Mouse (Mus musculus): Measurements from ENCODE around the gene Nav2. TPM values are rescaled to one million over a fixed set of nuclear protein-coding genes. Genes with fewer than 3 reads are reported as not detected.

Gene Nav2
- total RNA-seq, 2 experiments from 2014 or later, result 116 to 131 TPM

DNA sequence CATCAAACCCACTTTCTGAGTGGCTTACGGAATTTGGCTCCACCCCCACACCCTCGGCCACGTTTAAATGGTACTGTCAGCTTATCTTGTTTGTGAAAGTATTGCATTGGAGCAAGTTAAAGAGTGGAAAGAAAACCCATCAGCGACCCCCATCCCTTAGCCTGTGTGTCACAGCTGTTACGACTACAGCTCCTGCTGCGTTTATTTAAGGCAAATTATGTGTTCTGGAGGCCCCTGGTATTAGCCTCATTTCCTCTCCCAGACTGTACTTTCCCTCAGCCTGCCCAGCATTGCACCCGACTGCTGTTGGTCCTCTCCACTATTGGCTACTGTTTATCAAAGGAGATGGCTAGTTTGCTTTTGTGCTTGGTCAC, 569.4 kb downstream of the Nav2 start:
- intact Hi-C loops (cut with DNase I), result loop anchor here (10.0 kb wide), 1 partner anchor 267 kb away; no protein-coding TSS in a partner anchor
- DNase-seq (ENCODE audit: extremely low spot score in 1 of 2, low spot score in 2 of 2), result no peak

DNA sequence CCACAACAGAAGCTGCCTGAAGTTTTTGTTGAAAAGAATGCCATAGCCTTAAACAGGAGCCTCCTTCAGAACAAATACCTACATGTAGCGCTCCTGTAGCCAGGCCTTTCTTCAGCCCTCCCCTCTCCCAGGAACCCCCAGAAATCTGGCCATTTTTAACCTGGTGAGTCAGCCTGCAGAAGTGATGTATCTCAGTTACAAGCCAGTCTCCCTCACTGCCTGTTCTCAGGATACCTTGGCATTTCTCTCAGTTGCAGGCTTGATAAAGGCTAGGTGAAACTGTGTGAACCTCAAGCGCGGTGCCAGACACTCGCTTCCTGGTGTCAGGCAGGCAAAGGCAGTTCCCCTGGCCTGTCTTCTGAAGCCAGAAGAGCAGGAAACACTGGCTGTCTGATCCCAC, 570.4 kb downstream of the Nav2 start:
- intact Hi-C loops (cut with DNase I), result loop anchor here (10.0 kb wide), 1 partner anchor 266 kb away; no protein-coding TSS in a partner anchor
- DNase-seq (ENCODE audit: extremely low spot score in 1 of 2, low spot score in 2 of 2), result no peak

DNA sequence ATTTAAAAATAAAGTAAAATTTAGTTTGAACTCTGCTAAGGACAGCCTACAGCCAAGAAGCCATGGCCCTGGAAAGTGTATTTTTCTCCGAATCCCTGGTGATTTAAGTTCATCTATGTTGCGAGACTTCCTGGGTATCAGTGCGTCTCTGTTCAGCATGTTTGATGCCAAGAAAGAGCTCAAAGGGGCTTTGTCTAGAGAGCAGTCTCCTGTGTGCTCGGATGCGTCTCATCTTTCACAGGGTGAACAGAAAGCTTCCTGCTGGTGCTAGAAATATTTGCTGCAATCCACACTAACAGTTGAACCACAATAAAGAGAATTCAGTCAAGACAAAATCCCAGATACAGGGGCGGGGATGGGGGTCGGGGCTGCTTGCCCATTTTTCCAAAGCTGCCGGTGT, 572.4 kb downstream of the Nav2 start:
- intact Hi-C loops (cut with DNase I), result no loop called here
- no peak for DNase-seq (ENCODE audit: extremely low spot score in 1 of 2, low spot score in 2 of 2)

DNA sequence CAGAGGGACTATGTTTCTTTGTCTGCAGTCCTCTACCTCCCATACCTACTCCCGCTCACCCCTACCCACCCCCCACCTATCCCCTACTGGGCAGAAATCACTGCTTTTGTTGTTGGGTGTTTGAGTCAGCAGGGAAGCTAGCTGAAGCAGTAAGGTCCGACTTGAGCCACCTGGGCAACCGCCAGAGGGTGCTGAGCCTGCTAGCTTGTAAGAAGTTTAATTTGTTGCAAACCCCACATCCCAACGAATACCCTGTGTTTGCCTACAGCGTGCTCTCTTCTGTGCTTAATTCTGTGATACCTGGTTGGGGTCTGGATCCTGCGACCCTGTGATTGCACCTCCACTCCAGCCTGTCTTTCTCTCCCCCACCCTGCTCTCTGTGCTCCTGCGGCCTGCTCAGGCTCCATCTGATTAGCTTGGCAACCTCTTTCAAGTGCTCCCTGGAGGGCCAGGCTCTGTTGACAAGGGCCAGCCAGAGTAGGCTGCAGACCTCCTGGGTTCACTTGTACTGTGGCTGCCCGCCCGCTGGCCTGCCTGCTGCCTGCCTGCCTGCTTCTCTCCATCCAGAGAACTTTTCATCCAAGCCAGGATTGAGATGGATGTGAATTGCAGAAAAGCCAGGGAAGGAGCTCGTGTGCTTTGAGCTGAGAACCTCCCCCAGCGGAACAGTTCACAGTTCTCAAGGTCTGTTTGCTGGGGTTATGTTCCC, 575.7 kb downstream of the Nav2 start:
- peak in 1 of 2 experiments; percentile 39 for DNase-seq (ENCODE audit: extremely low spot score in 1 of 2, low spot score in 2 of 2)

DNA sequence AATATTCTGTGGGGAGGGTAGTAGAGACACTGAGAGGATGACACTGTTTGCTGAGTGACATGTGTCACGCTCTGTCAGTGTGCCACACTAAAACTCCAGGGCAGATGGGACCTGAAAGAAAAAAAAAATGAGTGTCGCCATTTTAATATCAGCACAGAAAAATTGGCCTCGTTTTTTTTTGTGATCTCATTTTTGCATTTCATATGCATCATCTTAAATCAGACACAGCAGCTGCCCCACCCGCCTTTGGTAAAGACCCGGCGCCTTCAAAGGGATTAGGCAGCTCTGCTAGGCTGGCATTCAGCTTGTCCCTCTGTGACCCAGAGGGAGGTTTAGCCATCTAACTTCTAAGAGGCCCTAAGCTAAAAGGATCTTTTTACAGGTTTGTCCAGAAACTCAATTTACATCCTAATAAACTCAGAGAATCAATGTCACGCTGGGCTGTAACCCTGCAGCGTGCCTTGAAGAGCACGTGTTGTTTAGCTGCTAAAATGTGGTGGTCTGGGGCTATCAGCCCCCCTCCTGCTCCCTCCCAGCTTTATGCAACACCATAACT, 576.9 kb downstream of the Nav2 start:
- intact Hi-C loops (cut with DNase I), result loop anchor here (5.0 kb wide), 1 partner anchor 52 kb away; no protein-coding TSS in a partner anchor
- DNase-seq (ENCODE audit: extremely low spot score in 1 of 2, low spot score in 2 of 2), result no peak

More for the DNA sequence above, 575.7 kb downstream of the Nav2 start:
- intact Hi-C loops (cut with DNase I), result no loop called here

DNA sequence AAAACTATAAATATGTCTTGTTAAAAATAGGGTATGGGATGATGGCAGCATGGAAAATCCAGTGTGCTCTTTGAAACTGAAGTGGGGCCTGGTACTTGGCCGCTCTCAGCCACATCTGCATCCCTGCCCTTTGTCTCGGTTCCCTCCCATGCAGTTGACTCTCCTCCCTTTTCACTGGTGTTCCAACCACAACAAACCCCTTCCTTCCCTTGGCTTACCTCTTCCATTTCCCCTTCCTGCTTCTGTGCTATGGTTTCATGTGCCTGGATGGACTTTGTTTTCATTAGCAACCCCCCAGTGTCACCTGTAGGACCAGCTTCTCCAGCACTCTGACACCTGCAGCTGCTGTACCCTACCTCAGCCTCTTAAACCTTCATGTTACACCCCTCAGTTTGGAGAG, 578.8 kb downstream of the Nav2 start:
- intact Hi-C loops (cut with DNase I), result loop anchor here (5.0 kb wide), 1 partner anchor 50 kb away; no protein-coding TSS in a partner anchor
- DNase-seq (ENCODE audit: extremely low spot score in 1 of 2, low spot score in 2 of 2), result no peak

DNA sequence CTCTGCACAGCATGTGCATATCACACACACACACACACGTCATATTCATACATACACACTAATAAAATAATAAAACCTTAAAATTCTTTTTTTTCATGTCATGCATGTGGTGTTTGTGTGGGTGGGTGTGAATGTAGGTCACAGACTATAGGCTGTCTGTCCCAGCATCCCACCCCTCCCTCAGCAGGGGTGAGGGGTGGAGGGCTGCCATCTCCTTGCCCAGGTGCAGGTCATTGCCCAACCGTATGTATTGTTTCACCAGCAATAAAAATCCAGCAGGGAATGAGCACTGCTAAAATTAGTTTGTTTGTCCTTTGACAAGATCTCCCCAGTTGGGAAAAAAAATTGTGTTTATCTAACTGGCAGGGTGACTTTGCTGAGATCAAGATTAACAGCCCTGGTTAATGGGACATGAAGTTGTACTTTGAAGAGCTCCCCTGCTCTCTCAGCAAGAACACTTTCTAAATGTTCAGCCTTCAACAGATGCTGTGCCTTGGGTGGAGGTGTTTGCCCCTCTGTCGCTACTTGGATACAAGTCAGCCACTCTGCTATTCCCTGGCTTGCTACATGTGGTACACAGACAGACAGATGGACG, 580.1 kb downstream of the Nav2 start:
- intact Hi-C loops (cut with DNase I), result loop anchor here (5.0 kb wide), 1 partner anchor 49 kb away; no protein-coding TSS in a partner anchor
- DNase-seq (ENCODE audit: extremely low spot score in 1 of 2, low spot score in 2 of 2), result no peak

DNA sequence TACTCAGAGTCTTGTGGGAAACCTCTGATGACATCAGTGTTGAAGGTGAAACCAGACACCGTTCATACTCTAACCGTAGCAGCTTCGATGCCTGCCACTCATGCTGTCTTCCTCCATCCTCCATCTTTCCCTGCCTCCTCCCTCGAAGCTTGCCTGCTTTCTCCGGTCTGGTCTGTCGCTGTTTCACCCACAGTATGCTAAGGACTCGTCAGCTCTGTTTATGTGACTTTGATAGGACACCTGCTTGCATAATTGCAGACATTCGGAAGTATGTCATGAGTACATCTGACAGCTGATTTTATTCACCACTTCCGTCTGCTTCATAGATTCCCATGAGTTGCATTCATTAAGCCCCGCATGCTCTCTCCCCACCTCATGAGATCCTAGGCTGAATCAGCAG, 582.3 kb downstream of the Nav2 start:
- DNase-seq (ENCODE audit: extremely low spot score in 1 of 2, low spot score in 2 of 2), result no peak
- intact Hi-C loops (cut with DNase I), result no loop called here

DNA sequence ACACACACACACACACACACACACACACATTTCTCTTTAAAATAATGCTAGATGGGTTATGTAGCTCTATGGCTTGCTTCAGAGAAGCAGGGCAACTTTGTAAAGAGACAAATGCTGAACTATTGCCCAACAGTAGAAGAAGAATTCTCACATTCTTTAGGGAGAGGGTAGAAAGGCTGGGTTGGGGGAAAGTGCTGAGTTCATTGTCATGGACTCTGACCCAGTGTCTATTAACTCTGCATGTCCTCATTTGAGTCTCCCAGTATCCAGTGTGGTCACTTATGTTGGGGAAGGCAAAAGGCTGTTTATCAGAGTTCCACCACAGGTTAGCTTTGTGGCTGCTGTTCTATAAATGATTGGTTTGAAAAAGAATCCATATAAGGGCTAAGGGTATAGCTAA, 584.1 kb downstream of the Nav2 start:
- DNase-seq (ENCODE audit: extremely low spot score in 1 of 2, low spot score in 2 of 2), result no peak
- intact Hi-C loops (cut with DNase I), result no loop called here

DNA sequence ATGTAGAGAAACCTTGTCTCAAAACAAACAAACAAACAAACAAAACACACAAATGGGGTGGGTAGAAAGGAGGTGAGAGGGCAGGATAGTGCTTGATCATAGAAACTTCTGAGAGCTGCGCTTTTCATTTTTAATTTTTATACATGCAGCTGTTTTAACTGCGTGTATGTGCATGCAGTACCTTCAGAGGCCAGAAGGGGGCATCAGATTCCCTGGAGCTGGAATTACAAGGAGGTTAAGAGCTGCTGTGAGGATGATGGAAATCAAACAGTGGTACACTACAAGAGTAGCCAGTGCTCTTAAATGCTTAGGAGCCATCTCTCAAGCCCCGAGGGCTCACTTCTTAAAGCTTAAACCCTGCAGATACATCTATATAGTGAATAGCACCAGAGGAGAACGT, 584.7 kb downstream of the Nav2 start:
- DNase-seq (ENCODE audit: extremely low spot score in 1 of 2, low spot score in 2 of 2), result no peak
- intact Hi-C loops (cut with DNase I), result no loop called here

DNA sequence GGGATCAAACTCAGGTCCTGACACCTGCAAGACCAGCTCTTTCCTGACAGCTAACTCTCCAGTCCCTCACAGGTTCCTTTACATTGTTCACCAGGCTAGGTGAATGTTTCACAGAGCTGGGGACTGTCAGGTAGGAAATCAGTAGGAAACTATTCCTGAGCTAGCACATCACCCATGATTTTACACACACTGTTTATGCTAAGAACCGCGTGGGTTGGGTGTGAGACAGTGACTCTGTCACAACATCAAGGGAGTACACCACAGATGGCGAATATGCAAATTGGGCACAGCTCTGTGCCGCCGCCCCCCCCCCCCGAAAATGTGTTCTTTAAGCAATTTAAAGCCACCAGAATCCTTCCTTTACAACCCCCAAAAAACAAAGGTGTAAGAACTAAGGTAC, 586.1 kb downstream of the Nav2 start:
- no peak for DNase-seq (ENCODE audit: extremely low spot score in 1 of 2, low spot score in 2 of 2)
- intact Hi-C loops (cut with DNase I), result no loop called here

DNA sequence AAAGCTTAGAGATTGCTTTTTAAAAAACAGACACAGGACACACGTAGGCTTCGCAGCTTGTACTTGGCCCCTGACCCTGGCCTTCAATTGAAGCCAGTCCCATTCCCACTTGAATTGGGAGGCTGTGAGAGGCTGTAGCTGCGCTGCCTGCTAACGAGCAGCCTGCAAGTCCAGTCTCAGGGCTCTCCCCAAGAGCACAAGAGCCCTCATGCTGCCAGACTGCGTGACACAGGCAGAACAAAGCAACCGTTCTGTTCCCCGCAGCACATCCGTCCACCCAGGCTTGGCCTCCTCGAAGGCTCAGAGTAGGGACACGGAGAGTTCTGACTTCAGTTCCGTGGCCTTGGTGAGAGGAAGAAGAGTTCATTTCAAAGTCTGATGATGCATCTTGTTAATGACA, 587.6 kb downstream of the Nav2 start:
- DNase-seq (ENCODE audit: extremely low spot score in 1 of 2, low spot score in 2 of 2), result no peak
- intact Hi-C loops (cut with DNase I), result no loop called here

DNA sequence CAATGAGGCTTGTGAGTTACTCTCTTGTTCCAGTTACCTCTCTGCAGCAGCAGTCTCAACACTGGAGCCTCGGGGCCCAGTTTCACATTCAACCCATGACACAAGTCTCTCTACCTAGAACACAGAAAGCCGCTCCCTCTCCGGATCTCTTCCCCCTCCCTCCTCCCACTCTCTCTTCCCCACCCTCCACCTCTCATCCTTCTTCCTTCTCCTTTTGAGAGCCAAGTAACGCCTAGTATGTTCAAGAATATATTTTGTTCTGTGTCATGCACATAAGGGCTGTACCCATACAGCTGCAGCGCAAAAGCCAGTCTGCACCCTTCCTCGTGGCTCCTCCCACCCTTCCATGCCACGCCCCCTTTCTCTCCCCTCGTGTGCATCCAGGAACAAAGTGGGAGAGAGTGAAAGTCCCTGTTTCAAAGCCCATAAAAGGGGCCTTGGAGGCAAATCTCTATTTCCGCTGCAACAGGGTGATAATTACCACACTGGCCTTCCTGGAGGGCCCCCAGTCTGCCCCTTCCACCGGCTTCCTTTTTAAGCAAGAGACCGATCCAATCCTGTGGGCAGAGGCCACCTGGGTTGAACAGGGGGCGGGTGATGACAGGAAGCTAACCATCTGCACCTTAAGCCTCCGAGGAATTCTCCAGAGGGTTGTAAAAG, 588.4 kb downstream of the Nav2 start:
- intact Hi-C loops (cut with DNase I), result no loop called here
- DNase-seq (ENCODE audit: extremely low spot score in 1 of 2, low spot score in 2 of 2), result no peak

DNA sequence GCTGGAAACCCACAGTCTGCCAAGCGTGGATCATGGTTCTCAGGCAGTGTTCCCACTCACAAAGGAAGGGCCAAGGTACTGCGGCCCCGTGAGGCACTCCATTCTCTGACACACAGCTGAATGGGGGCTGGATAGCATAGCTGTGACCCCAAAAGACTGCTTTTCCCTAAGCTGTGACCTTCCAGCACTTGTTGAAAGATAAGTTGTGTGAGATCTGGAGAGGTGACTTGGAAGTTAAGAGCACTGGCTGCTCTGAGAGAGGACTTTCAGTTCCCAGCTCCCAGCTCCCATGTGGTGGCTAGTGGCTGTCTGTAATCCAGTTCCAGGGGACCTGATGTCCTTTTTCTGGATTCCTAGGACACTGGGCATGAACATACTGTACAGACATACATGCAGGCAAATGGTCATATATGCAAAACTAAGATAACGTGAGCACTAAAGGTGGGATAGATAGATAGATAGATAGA, 588.9 kb downstream of the Nav2 start:
- no peak for DNase-seq (ENCODE audit: extremely low spot score in 1 of 2, low spot score in 2 of 2)
- intact Hi-C loops (cut with DNase I), result no loop called here

DNA sequence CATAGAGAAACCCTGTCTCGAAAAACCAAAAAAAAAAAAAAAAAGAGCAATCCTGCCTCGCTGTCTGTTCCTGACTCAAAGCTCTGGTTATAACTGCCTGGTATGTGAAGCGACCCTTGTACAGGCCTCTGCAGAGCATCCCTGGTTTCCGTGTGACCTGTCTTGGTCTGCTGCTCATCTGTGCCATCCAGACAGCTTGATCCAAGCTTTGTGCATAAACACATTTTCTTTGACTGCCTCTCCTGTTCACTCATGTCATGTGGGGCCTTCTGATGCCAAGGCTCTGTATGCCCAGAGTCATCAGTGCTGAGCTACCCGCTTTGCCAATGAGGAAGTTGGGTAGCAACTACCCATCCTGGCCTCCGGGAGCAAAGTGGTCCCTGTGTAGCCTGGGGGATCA, 591.1 kb downstream of the Nav2 start:
- DNase-seq (ENCODE audit: extremely low spot score in 1 of 2, low spot score in 2 of 2), result no peak
- intact Hi-C loops (cut with DNase I), result no loop called here

DNA sequence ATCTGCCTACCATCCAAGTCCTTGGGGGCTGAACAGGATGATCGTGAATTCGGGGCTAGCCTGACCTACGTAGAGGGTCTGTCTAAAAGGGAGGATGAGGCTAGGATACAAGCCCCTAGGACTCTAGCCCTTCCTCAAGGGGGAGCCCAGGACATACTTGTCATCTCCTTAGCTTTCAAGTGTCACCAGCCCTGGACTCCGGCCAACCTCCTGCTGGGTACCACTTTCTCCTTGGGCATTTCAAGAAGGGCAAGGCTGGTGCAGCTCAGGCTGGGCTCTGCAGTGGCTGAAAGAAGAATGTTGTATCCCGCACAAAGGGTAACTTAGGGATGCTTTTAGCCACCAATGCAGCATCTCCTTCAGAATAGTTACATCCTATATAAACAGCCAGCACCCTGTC, 592.4 kb downstream of the Nav2 start:
- no peak for DNase-seq (ENCODE audit: extremely low spot score in 1 of 2, low spot score in 2 of 2)
- intact Hi-C loops (cut with DNase I), result no loop called here

DNA sequence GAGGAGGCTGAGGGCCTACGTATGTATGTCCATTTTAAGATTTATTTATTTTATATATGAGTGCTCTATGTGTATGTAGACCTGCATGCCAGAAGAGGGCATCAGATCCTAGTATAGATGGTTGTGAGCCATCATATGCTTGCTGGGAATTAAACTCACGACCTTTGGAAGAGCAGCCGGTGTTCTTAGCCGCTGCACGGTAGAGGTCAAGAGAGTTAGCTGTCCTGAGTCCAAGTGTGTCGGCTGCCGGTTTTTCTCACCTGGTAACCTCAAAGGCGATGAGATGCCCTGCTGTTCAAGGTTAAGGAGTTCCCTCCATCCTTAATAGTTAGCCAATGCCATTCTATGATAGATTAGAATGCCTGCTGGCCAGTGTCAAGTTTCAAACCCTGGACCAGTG, 594.9 kb downstream of the Nav2 start:
- no peak for DNase-seq (ENCODE audit: extremely low spot score in 1 of 2, low spot score in 2 of 2)
- intact Hi-C loops (cut with DNase I), result no loop called here

DNA sequence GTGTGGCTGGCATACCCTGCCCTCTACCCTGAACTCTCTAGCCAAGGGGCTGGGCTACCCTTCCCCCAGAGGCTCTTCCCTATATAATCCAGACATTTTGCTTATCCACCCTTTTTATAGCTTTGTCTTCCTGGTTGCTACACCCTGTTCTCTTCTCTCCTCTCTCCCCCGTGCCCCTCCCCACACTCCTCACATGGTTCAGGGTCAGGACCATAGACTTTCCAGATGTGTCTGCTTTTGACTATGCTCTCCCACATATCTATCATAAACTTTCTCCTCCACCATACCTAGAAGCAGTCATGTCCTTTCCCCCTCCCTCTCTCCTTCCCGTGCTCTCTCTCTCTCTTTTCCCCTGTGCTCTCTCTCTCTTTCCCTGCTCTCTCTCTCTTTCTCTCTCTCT, 595.4 kb downstream of the Nav2 start:
- intact Hi-C loops (cut with DNase I), result no loop called here
- no peak for DNase-seq (ENCODE audit: extremely low spot score in 1 of 2, low spot score in 2 of 2)

DNA sequence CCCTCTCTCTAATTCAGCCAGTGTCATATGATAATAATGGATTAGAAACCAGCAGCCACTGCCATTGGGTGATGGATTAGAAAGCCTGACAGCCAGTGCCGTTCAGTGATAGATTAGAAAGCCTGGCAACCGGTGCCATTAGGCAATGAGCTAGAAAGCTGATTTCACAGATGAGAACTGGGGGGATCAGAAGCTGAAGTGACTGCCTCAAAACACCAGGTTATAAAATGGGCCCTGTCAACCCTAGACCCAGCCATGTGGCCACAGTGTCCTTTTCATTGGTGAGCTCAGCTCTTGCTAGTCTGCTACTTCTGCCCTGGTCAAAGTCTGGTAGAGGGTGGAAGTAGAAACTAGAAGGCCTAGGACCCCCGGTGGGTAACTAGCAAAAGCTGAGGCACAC, 595.8 kb downstream of the Nav2 start:
- intact Hi-C loops (cut with DNase I), result no loop called here
- DNase-seq (ENCODE audit: extremely low spot score in 1 of 2, low spot score in 2 of 2), result no peak

DNA sequence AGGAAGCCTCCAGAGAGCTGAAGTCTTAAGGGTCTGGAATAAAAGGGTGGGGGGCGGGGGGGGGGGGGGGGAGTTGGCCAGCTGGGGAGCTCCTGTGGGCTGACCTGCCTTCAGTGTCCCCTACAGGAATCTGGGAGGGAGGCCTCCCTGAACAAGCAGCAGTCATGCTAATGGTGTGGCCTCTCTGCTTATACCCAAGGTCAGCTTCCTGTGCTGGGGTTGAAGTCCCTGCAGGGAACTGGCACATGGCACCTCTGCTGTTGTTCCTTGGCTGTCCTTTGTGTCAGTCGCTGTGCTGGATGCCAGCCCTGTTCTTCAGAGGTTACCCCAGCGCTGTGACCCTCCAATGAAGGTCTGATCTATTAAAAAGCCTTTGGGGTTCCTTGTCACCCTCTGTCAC, 596.5 kb downstream of the Nav2 start:
- intact Hi-C loops (cut with DNase I), result no loop called here
- no peak for DNase-seq (ENCODE audit: extremely low spot score in 1 of 2, low spot score in 2 of 2)
